ENCODE assay signal across 29 mouse cellular contexts in the genomic region with DNA sequence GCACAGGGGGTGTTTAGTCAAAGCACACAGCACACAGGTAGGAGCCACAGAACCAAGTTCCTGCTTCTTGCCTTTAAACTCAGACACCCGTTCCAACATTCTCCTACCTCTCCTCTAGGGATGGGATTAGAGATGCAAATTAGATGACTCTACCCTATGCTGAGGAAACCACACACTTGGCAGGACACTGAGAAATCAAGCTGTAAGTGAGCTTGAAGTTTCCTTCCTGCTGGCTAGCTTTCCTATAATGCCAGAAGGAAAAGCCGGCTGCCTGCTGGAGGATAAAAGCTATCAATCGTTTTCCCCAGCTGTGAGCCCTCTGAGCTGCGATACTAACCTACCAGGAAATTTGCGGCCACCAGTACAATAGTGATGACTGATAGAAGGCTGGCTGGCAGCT.
DNase-seq lines count a peak whose midpoint lies in the region; ATAC-seq and TF ChIP-seq lines count a peak whose summit lies in the region.
"Had no signal": no experiment of that assay in that cellular context is flagged by ENCODE, and none has a peak within 500 bp of the region (broad histone marks: within the 10 kb centered on the region; RNA-seq: fewer than 3 reads in every experiment).

No protein-coding gene starts in this region.

- peaks cover 3% of the 10 kb centered on the region; the same call in 1 of the 2 replicates for H3K4me1 ChIP-seq in forebrain, embryonic 14.5 days (ENCODE audit: control insufficient read depth, insufficient read depth, low read length)
- peaks cover 8% of the 10 kb centered on the region for H3K4me1 ChIP-seq in forebrain, embryonic 16.5 days (replicated peaks; ENCODE audit: control insufficient read depth, insufficient read depth, low read length)
- no peaks in the 10 kb centered on the region for H3K4me1 ChIP-seq in midbrain, postnatal 0 days (ENCODE audit: insufficient read depth, low read length)
- H3K4me1 ChIP-seq in midbrain, embryonic 11.5 days (ENCODE audit: control insufficient read depth, insufficient read depth, low read length): no peaks in the 10 kb centered on the region
- H3K4me1 ChIP-seq: embryonic facial prominence, embryonic 15.5 days; heart, embryonic 12.5 days; liver, embryonic 15.5 days; midbrain, embryonic 12.5 days; neural tube, embryonic 12.5 days had no signal

- peak; percentile 56 for DNase-seq in forebrain, embryonic 14.5 days (ENCODE audit: low spot score)
- DNase-seq in layer of hippocampus, adult 11-12 months (ENCODE audit: low spot score): peak; percentile 7
- no peak for DNase-seq in layer of hippocampus, postnatal 25 days (ENCODE audit: extremely low spot score in 1 of 2, low spot score in 1 of 2)
- DNase-seq in midbrain, postnatal 0 days (ENCODE audit: low spot score): peak; percentile 70
- no peak for DNase-seq in midbrain, embryonic 11.5 days (ENCODE audit: low spot score, missing footprints)
- peak; percentile 78 for DNase-seq in brain, adult 2 months (ENCODE audit: low read depth, low spot score)
- DNase-seq in kidney, postnatal 10 days: no peak
- DNase-seq: adrenal gland, adult 2 months; cerebellum, adult 18-20 months; cerebellum, postnatal 36 days; embryo, embryonic 11 days; gastrocnemius, postnatal 25 days; heart, adult 18-20 months; heart, postnatal 10 days; kidney, adult 18-20 months; liver; retina, postnatal 1 day; spleen, adult 18-20 months had no signal

- TF ChIP-seq CTCF in midbrain, postnatal 0 days (IDR thresholded peaks at IDR 0.05): no peak

- H3K27ac ChIP-seq in forebrain, embryonic 14.5 days (ENCODE audit: low read depth, low read length): no peak overlapping the region
- H3K27ac ChIP-seq in forebrain, embryonic 16.5 days (ENCODE audit: low read length): no peak overlapping the region; the same call in 1 of the 2 replicates
- no peak overlapping the region for H3K27ac ChIP-seq in midbrain, postnatal 0 days (ENCODE audit: low read depth, low read length)
- no peak overlapping the region for H3K27ac ChIP-seq in midbrain, embryonic 11.5 days (ENCODE audit: low read depth, low read length)
- H3K27ac ChIP-seq: embryonic facial prominence, embryonic 15.5 days; layer of hippocampus, adult 2 months; left cerebral cortex, adult 2 months; limb, embryonic 10.5 days; liver, embryonic 15.5 days; macrophage; midbrain, embryonic 12.5 days; neural tube, embryonic 12.5 days had no signal

- WGBS in forebrain, embryonic 14.5 days: 25% methylated on average over 5 of the region's 5 CpGs
- 24% methylated on average over 5 of the region's 5 CpGs for WGBS in forebrain, embryonic 16.5 days
- 14% methylated on average over 5 of the region's 5 CpGs for WGBS in midbrain, postnatal 0 days
- 38% methylated on average over 5 of the region's 5 CpGs for WGBS in midbrain, embryonic 11.5 days

- H3K36me3 ChIP-seq in forebrain, embryonic 14.5 days (ENCODE audit: control insufficient read depth, insufficient read depth, low read length): no peaks in the 10 kb centered on the region
- H3K36me3 ChIP-seq in forebrain, embryonic 16.5 days (ENCODE audit: control insufficient read depth, insufficient read depth): no peaks in the 10 kb centered on the region
- no peaks in the 10 kb centered on the region for H3K36me3 ChIP-seq in midbrain, postnatal 0 days (ENCODE audit: insufficient read depth, low read length)
- H3K36me3 ChIP-seq in midbrain, embryonic 11.5 days (ENCODE audit: control insufficient read depth, insufficient read depth, low read length): no peaks in the 10 kb centered on the region
- H3K36me3 ChIP-seq: embryonic facial prominence, embryonic 15.5 days; heart, embryonic 12.5 days; limb, embryonic 10.5 days; liver, embryonic 15.5 days; midbrain, embryonic 12.5 days; neural tube, embryonic 12.5 days had no signal

- H3K9me3 ChIP-seq in forebrain, embryonic 14.5 days (replicated peaks; ENCODE audit: control insufficient read depth, low read length): no peaks in the 10 kb centered on the region
- H3K9me3 ChIP-seq in forebrain, embryonic 16.5 days (ENCODE audit: control insufficient read depth, low read length): no peaks in the 10 kb centered on the region
- no peaks in the 10 kb centered on the region for H3K9me3 ChIP-seq in midbrain, postnatal 0 days (ENCODE audit: low read length)
- no peaks in the 10 kb centered on the region for H3K9me3 ChIP-seq in midbrain, embryonic 11.5 days (ENCODE audit: control insufficient read depth, low read length)
- H3K9me3 ChIP-seq: embryonic facial prominence, embryonic 15.5 days; heart, embryonic 12.5 days; limb, embryonic 10.5 days; liver, embryonic 15.5 days; midbrain, embryonic 12.5 days; neural tube, embryonic 12.5 days had no signal

- no peak overlapping the region for H3K9ac ChIP-seq in forebrain, embryonic 14.5 days (ENCODE audit: low read length)
- no peak overlapping the region for H3K9ac ChIP-seq in forebrain, embryonic 16.5 days (replicated peaks; ENCODE audit: low read depth, low read length)
- H3K9ac ChIP-seq in midbrain, postnatal 0 days (replicated peaks; ENCODE audit: low read length, poor library complexity, severe bottlenecking): no peak overlapping the region
- H3K9ac ChIP-seq in midbrain, embryonic 11.5 days (ENCODE audit: low read length): no peak overlapping the region
- H3K9ac ChIP-seq: embryonic facial prominence, embryonic 15.5 days; heart, embryonic 12.5 days; liver, embryonic 15.5 days; midbrain, embryonic 12.5 days; neural tube, embryonic 12.5 days had no signal

- no peak overlapping the region for H3K4me3 ChIP-seq in forebrain, embryonic 14.5 days (ENCODE audit: low read depth, low read length)
- H3K4me3 ChIP-seq in forebrain, embryonic 16.5 days (replicated peaks; ENCODE audit: low read length): no peak overlapping the region
- no peak overlapping the region for H3K4me3 ChIP-seq in midbrain, postnatal 0 days (ENCODE audit: low read depth, low read length)
- H3K4me3 ChIP-seq in midbrain, embryonic 11.5 days (ENCODE audit: low read depth, low read length): no peak overlapping the region
- H3K4me3 ChIP-seq: embryonic facial prominence, embryonic 15.5 days; heart, embryonic 12.5 days; layer of hippocampus, adult 2 months; left cerebral cortex, adult 2 months; limb, embryonic 10.5 days; liver, embryonic 15.5 days; midbrain, embryonic 12.5 days; neural tube, embryonic 12.5 days had no signal

- peak; percentile 26; the same call in 1 of the 2 replicates for ATAC-seq in forebrain, embryonic 14.5 days
- ATAC-seq in forebrain, embryonic 16.5 days: no peak
- ATAC-seq in midbrain, postnatal 0 days (ENCODE audit: low FRiP score): no peak
- no peak for ATAC-seq in midbrain, embryonic 11.5 days (ENCODE audit: low FRiP score)
- ATAC-seq: inflammation-experienced regulatory T-cells, adult 6 months had no signal

- H3K4me2 ChIP-seq in forebrain, embryonic 14.5 days (ENCODE audit: low read length): no peak overlapping the region
- H3K4me2 ChIP-seq in forebrain, embryonic 16.5 days (ENCODE audit: low read length): no peak overlapping the region
- no peak overlapping the region for H3K4me2 ChIP-seq in midbrain, postnatal 0 days (ENCODE audit: low read depth, low read length, poor library complexity, severe bottlenecking)
- H3K4me2 ChIP-seq in midbrain, embryonic 11.5 days: no peak overlapping the region
- H3K4me2 ChIP-seq: embryonic facial prominence, embryonic 15.5 days; heart, embryonic 12.5 days; liver, embryonic 15.5 days; midbrain, embryonic 12.5 days; neural tube, embryonic 12.5 days had no signal

- no peaks in the 10 kb centered on the region for H3K27me3 ChIP-seq in forebrain, embryonic 14.5 days (replicated peaks; ENCODE audit: control insufficient read depth, insufficient read depth, low read length)
- no peaks in the 10 kb centered on the region for H3K27me3 ChIP-seq in forebrain, embryonic 16.5 days (replicated peaks; ENCODE audit: control insufficient read depth, insufficient read depth, low read length)
- H3K27me3 ChIP-seq in midbrain, postnatal 0 days (ENCODE audit: insufficient read depth, low read length): no peaks in the 10 kb centered on the region
- no peaks in the 10 kb centered on the region for H3K27me3 ChIP-seq in midbrain, embryonic 11.5 days (ENCODE audit: control insufficient read depth, insufficient read depth, low read length)
- H3K27me3 ChIP-seq: embryonic facial prominence, embryonic 15.5 days; heart, embryonic 12.5 days; liver, embryonic 15.5 days; midbrain, embryonic 12.5 days; neural tube, embryonic 12.5 days had no signal

Comparison
In these comparisons a context has a peak if more than half of its experiments do, and no peak if none do; other contexts are left out.
1. DNase-seq: peak in forebrain, embryonic 14.5 days (single experiment), layer of hippocampus, adult 11-12 months (single experiment), midbrain, postnatal 0 days (single experiment) and brain, adult 2 months (single experiment); none in layer of hippocampus, postnatal 25 days (0 of 2), midbrain, embryonic 11.5 days (single experiment) and kidney, postnatal 10 days (single experiment).